Mouse (Mus musculus) midbrain, embryonic 12.5 days (tissue): ENCODE measurements at regions not wholly inside any gene's neighbourhood (a gene's known extent, or its start where the extent isn't known, plus 50 kb on each side); places are given as distances from the start of the nearest gene placed in this dataset.
A peak's percentile ranks its signal among the peaks of the same experiment; 100 is the strongest.

Experiments used
- ATAC-seq: fragments of 200-750 bp; cut with Nextera tagmentation; 2 replicates; pipeline ENCODE4 v1.8.0; 2017; ENCODE audit warnings: low read depth, moderate TSS enrichment, moderate library complexity; ENCODE audit not compliant: low FRiP score
- H3K27ac ChIP-seq: fragments of 300-500 bp; sonication (generic); replicated peaks from 2 replicates; pipeline ENCODE4 v1.5.1; 2016; ENCODE audit warnings: mild to moderate bottlenecking
- H3K27me3 ChIP-seq: fragments of 300-500 bp; sonication (generic); 2 replicates; pipeline ENCODE4 v1.6.1; 2016; ENCODE audit warnings: mild to moderate bottlenecking
- H3K36me3 ChIP-seq: fragments of 300-500 bp; sonication (generic); 2 replicates; pipeline ENCODE4 v1.6.1; 2016
- H3K4me1 ChIP-seq: fragments of 300-500 bp; sonication (generic); 2 replicates; pipeline ENCODE4 v1.6.1; 2016
- H3K4me2 ChIP-seq: fragments of 300-500 bp; sonication (generic); replicated peaks from 2 replicates; pipeline ENCODE4 v1.6.1; 2016; ENCODE audit warnings: mild to moderate bottlenecking, moderate library complexity
- H3K4me3 ChIP-seq: fragments of 300-500 bp; sonication (generic); 2 replicates; pipeline ENCODE4 v1.5.1; 2016; ENCODE audit warnings: mild to moderate bottlenecking
- H3K9ac ChIP-seq: fragments of 300-500 bp; sonication (generic); replicated peaks from 2 replicates; pipeline ENCODE4 v1.6.1; 2016; ENCODE audit warnings: mild to moderate bottlenecking, moderate library complexity
- H3K9me3 ChIP-seq: fragments of 300-500 bp; sonication (generic); 2 replicates; pipeline ENCODE4 v1.6.1; 2016; ENCODE audit warnings: mild to moderate bottlenecking
- WGBS: fragments of 180-500 bp; shearing (Covaris S2); methylation state at CpG from one replicate; pipeline ENCODE4 v1.1.7; 2016; 5-methylcytosine and 5-hydroxymethylcytosine counted together

DNA sequence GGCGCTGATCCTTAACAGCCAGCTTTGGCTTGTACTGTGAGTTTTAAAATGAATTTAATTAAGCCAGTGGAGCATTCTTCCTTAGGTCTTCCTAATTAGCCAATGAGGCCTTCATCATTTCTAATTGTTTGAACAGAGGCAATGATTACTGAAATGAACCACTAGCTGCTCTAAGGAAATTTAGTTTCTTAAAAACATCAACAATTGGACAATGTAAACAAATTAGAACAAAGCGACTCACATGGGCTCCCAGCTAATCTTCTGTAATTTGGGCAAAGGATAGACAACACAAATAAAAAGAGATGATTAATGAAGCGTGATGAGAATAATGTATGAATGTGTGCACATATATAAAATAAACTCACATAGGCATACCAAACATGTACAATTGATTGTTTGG, 1011.4 kb upstream of the Igfbp7 start:
- Histone ChIP-seq H3K36me3 (no peaks in the 10 kb centered on the region), H3K27me3 (no peaks in the 10 kb centered on the region), H3K4me2 (no peak overlapping the region), H3K9ac (no peak overlapping the region), H3K27ac (no peak overlapping the region), H3K4me3 (no peak overlapping the region), H3K4me1 (no peaks in the 10 kb centered on the region), H3K9me3 (no peaks in the 10 kb centered on the region)
- 86% methylated on average over 3 of the region's 3 CpGs for WGBS
- ATAC-seq: no peak

- no peak overlapping the region for H3K9ac ChIP-seq
- no peaks in the 10 kb centered on the region for H3K36me3 ChIP-seq
- H3K27me3 ChIP-seq: no peaks in the 10 kb centered on the region
- no peak overlapping the region for H3K4me3 ChIP-seq
- H3K4me2 ChIP-seq: no peak overlapping the region
- no peak overlapping the region for H3K27ac ChIP-seq
- H3K4me1 ChIP-seq: no peaks in the 10 kb centered on the region
- ATAC-seq: no peak
- H3K9me3 ChIP-seq: no peaks in the 10 kb centered on the region
These were observed 998.5 kb upstream of the Igfbp7 start for GRCm38 (mm10) chr5:78406370-78406769.

DNA sequence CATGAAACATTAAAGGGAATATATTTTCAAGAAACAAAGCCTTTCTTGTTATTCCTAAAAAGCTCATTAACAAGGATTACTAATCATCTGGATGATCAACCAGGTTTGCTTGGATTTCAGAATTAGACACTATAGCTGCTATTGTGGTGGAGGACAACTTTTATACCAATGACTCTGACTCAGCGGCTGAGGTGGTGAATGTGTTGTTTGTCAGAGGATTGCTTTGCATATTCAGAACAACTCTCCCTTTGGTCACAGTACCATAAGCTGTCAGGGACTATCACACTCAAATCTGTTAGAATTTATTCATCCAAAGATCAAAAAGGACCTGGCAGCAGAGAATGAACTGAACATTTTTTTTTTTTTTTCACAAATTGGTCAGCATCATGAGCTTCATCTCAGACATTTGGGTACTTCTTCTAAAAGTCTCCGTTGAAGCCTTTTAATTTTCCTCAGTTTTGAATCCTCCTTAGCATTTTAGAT, 994.4 kb upstream of the Igfbp7 start:
- no peaks in the 10 kb centered on the region for H3K9me3 ChIP-seq

DNA sequence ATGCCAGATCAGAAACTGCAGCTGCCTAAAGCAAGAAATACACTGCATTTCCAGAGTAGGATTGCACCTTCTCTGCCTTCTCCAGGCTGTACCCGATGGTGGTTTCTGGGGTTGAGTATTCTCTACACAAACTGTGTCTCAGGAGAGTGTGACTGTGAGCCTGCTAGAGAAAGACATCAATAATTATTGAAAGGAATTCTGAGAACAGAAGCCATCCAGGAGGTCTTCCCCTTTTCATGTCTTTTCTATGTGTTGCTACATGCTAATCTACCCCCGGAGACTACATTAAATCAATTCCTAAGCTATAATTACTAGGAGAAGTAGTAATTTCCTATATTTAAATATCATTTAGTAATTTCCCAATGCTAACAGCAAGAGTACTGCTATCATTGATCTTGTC, 985.5 kb upstream of the Igfbp7 start:
- no peaks in the 10 kb centered on the region for H3K9me3 ChIP-seq
- no peaks in the 10 kb centered on the region for H3K36me3 ChIP-seq
- H3K4me2 ChIP-seq: no peak overlapping the region
- H3K27ac ChIP-seq: no peak overlapping the region
- no peaks in the 10 kb centered on the region for H3K27me3 ChIP-seq
- no peak for ATAC-seq
- H3K4me1 ChIP-seq: no peaks in the 10 kb centered on the region
- H3K4me3 ChIP-seq: no peak overlapping the region
- WGBS: 74% methylated on average over 2 of the region's 2 CpGs
- no peak overlapping the region for H3K9ac ChIP-seq

More for the DNA sequence above, 994.4 kb upstream of the Igfbp7 start:
- peak; percentile 78; the same call in 1 of the 2 replicates for ATAC-seq
- no peaks in the 10 kb centered on the region for H3K4me1 ChIP-seq
- no peaks in the 10 kb centered on the region for H3K36me3 ChIP-seq
- no peak overlapping the region for H3K27ac ChIP-seq
- WGBS: 58% methylated on average over 2 of the region's 2 CpGs
- H3K4me2 ChIP-seq: no peak overlapping the region
- H3K27me3 ChIP-seq: no peaks in the 10 kb centered on the region
- H3K4me3 ChIP-seq: no peak overlapping the region
- no peak overlapping the region for H3K9ac ChIP-seq
